Mouse (Mus musculus): Measurements from ENCODE around the gene Plek.
A peak's percentile ranks its signal among the peaks of the same experiment; 100 is the strongest.

The Plek gene

GRCm38 (mm10) chr11:17000353-17001334, 51.5 kb downstream of the Plek start:
- no peak for DNase-seq (ENCODE audit: low spot score)

GRCm38 (mm10) chr11:16999933-17000332, 52.2 kb downstream of the Plek start:
- no peak for DNase-seq (ENCODE audit: low spot score)

DNA sequence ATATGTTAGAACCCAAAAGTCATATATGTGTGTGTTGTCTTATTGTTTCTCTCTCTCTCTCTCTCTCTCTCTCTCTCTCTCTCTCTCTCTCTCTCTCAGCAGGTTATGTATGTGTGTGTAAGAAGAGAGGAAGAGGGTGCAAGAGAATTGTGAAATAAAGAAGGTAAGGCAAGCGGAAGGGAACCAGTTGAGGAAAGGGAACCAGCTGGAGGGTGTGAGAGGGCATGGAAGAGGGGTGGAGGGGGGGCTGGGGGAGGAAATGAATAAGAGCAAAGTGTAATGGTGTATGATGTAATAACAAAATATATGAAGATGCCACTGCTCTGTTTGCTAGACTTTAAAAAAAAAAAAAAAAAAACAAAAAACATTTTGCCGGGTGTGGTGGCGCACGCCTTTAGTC, 52.8 kb downstream of the Plek start:
- no peak for DNase-seq (ENCODE audit: low spot score)

DNA sequence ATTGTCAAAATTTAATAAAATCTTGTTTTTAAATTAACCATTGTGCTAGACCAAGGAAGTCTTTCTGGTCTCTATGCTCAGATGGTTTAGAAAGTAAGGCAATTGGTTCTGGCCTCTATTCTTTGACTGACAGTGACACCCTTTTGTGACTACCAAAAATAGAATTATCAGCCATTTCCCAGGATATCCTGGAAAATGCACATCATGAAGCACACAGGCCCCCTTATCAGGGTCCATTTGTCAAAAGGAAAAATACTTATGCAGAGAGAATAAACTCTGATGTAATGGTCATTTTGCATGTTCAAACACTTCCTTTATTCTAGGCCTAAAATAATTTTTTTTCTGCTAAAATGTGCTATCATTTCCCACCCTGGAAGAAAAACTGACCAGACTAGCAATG, 54.7 kb downstream of the Plek start:
- no peak for DNase-seq (ENCODE audit: low spot score)

DNA sequence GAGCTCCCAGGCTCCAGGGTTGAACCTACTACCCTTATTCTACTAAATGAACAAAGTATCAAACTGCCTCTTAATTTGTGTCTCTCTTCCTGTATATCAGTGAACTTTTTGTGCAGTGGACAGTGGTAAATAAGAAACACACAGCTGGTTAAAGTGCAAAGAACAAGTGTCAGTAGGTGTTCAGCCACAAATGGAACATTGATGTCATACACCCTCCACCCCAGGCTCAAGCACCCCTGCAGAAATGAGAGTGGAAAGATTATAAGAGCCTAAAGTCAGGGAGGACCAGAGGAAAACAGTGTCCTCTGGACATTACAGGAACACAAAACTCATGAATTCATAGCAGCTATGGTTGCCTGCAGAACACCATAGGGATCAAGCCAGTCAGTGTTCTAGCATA, 55.4 kb downstream of the Plek start:
- DNase-seq (ENCODE audit: low spot score), result no peak

GRCm38 (mm10) chr11:16992880-16993279, 59.3 kb downstream of the Plek start:
- no peak for DNase-seq (ENCODE audit: low spot score)

DNA sequence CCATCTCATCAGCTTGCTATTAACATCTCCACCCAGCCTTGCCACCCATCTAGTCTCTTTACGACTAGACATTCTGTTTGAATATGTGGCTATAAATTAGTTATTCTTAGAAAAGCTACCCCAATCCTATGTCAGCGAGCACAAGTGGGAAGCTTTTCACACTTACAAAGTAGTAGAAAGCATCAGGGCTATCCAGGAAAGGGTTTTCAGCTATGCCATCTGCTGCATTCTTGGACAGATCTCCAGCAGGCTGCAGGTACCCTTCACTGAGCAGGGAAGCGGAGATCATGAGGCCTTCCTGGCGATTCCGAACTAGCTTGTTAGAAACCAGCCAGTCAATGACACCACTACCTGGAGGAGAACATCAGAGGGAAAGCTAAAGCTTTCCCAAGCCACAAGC, 62.3 kb downstream of the Plek start:
- DNase-seq (ENCODE audit: low spot score), result no peak

GRCm38 (mm10) chr11:16987745-16988328, 64.3 kb downstream of the Plek start:
- no peak for DNase-seq (ENCODE audit: low spot score)

- DNase-seq (ENCODE audit: low spot score), result no peak
Observed at GRCm38 (mm10) chr11:16986550-16987187, 65.5 kb downstream of the Plek start.

DNA sequence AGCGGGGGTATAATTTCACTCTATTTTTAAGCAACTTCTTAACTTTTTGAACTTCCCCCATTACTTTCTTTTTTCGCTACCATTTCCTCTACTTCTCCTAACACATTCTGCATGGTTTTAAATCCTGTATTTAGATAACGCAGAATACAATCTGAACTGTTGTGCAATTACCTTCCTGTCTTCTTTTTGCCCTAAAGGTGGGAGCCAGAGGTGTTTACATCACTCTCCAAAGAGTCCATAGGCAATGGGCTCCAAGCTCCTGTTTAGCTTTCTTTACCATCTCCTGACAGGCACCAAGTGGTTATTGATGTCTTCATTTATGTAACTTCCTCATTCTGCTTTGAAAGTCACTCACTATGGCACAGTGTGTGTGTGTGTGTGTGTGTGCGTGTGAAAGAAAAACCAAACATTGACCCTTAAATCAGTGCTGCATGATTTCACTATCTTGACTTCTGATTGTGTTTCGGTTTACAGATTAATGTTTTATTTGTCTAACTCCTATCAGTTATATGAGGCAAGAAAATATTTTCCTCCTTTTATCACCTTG, 73.9 kb downstream of the Plek start:
- no peak for DNase-seq (ENCODE audit: low spot score)

DNA sequence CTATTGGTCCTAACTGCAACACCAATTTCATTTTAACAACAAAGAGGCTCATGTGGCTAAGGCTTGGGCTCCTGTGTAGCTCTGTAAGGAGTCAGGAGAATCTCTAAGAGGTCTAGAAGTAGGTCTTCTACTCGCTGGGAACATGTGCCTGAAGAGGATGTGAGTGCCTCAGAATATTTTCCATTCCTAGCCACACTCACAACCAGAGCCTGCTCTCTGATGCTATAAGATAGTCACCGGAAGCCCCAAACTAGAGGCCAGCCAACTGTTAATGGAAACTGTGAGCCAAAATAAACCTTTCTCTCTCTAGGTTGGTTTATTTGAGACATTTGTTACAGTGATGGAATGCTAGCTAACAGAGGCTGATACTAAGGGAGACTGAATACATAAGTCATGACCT, 74.6 kb downstream of the Plek start:
- DNase-seq (ENCODE audit: low spot score), result no peak

- no peak for DNase-seq (ENCODE audit: low spot score)
Observed at GRCm38 (mm10) chr11:16976937-16977336, 75.2 kb downstream of the Plek start.

GRCm38 (mm10) chr11:16973086-16973485, 79.1 kb downstream of the Plek start:
- no peak for DNase-seq (ENCODE audit: low spot score)

DNA sequence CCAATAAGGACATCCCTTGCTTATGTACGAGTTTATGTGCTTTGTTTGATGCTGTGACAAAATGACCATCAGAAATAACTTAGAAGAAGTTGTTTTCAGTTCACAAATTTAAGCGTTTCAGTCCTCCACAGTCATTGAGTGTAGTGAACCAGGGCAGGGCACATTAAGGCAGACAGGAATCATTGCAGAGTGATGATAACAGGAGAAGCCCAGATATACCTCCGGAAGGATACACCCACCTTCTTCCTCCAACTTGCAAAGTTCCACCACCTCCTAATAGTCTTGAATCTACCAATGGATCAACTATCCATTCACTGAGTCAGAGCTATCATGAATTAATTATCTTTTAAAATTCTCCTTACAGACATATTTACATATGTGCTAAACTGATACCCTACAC, 80.2 kb downstream of the Plek start:
- no peak for DNase-seq (ENCODE audit: low spot score)

DNA sequence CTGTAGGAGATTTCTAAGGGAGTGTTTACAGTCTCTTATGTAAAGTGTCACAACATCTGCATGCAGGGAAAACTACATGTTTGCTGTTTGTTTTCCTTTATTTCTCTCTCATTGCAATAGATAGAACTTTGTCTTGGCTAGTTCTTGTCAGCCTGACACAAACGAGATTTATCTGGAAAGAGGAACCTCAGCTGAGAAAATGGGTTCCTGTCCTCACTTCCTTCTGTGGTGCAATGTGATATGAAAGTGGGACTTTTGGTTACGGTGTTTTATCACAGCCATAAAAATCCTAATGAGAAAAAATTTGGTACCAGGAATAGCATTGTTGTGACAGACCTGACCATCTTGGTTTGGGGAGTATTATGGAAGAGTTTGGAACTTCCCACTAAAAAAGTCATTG, 82.5 kb downstream of the Plek start:
- DNase-seq (ENCODE audit: low spot score), result no peak

DNA sequence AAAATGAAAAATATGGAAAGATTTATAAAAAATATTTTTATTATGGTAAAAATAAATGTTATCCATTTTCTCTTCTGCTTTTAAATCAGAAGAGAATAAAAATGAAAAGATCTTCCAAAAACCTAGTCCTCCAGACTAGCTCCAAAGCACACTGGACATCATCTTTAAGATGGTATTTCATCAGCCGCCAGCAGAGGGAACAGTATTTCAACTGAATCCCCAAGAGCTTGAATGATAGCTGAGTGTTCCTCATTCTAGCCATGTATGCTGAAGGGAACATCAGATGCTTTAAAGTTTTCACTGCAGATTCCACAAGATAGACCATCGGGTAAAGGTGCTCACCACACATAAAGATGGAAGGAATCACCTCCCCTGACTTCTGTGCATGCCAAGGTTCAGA, 84.4 kb downstream of the Plek start:
- no peak for DNase-seq (ENCODE audit: low spot score)

GRCm38 (mm10) chr11:16958520-16958919, 93.7 kb downstream of the Plek start:
- DNase-seq (ENCODE audit: low spot score), result no peak

DNA sequence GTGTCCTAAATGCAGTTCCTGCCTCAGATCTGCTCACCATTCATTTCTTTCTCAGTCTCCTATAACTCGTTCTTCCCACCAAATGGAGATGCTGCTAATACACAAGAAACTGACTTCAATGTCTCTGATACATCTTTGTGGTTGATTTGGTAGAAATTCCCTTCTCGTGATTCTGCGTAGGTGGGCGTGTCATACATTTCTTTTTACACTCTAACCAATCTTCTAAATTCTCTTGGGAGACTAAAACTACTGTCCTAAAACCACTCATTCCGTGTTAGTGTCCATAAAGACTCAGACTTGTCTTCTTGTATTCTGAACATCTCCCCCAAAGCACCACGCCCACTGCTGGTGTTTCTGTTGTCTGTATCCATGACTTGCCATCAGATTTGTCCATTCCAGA, 95.2 kb downstream of the Plek start:
- no peak for DNase-seq (ENCODE audit: low spot score)

GRCm38 (mm10) chr11:16956115-16956862, 95.9 kb downstream of the Plek start:
- DNase-seq (ENCODE audit: low spot score), result no peak

DNA sequence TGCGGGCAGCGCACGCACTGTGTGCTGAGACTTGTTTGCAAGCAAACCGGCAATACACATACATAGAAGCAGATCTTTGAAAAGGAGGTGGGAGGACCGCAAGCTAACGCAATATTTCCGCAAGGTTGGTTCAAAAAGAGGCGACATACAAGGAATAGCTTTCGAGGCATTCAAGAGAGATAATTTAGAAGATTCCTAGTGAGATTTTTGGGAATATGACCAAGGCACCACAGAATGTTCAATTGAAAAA, 100.5 kb downstream of the Plek start:
- no peak for DNase-seq (ENCODE audit: low spot score)

- peak; percentile 97 for DNase-seq (ENCODE audit: low spot score)
Observed at GRCm38 (mm10) chr11:16950976-16951760, 101.0 kb downstream of the Plek start, which contains the start of gene Fbxo48. Gene Fbxo48 (plus strand): TSS chr11:16951375.

All from T-cell, adult 2 months (primary cell).